Mouse (Mus musculus): ENCODE data around the gene Ociad1. TPM values are rescaled to one million over a fixed set of nuclear protein-coding genes. Genes with fewer than 3 reads are reported as not detected.
"Not testable (repeated sequence)": the region's sequence is repeated elsewhere in the genome, so short reads cannot be mapped to it uniquely, and the experiment has no call there.

Gene Ociad1
- polyA plus RNA-seq, 1 experiment = 50.7 TPM

- WGBS = 18% methylated on average over 4 of the region's 4 CpGs
- no peak for DNase-seq (ENCODE audit: low read depth, low spot score)
Measured at GRCm38 (mm10) chr5:73279732-73280566, 12.6 kb upstream of the Ociad1 start.

DNA sequence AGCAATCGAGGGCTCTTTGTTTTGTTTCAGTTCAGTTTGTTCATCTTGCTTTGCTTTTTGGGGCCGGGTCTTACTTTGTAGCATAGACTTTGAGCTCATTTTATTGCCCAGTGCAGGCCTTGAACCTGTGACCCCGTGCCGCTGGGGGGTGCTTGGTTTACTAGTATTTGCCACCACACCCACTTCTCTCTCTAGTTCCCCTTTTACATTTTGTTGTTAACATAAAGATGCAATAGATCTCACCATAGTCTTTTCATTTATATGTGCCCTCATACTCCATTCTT, 12.1 kb upstream of the Ociad1 start:
- DNase-seq (ENCODE audit: low read depth, low spot score) = no peak
- WGBS = 19% methylated on average over 4 of the region's 4 CpGs

DNA sequence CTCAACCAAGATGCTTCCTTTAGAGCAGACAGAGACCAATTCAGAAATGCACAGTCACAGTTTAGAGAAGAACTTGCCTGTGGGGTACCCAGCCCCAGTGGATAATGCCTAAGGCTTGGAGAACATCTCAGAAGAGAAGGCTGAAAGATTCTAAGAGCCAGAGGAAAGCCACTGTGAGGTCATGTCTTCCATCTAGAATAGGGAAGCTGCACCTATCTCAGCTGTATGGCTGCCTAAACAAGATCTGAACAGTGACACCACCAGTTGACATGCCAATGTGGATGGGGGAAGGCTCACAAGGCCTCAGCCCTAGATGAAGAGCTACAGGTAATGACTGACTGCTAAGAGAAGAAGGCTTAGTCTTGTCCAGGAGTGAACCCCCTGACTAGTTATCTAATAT, 8.5 kb upstream of the Ociad1 start:
- no peak for DNase-seq (ENCODE audit: low read depth, low spot score)

- 68% methylated on average over 3 of the region's 3 CpGs for WGBS
- DNase-seq (ENCODE audit: low read depth, low spot score) = no peak
Measured at GRCm38 (mm10) chr5:73285470-73285978, 7.1 kb upstream of the Ociad1 start.

GRCm38 (mm10) chr5:73286603-73287002, 6.0 kb upstream of the Ociad1 start:
- WGBS = 67% methylated on average over 5 of the region's 5 CpGs
- DNase-seq (ENCODE audit: low read depth, low spot score) = no peak

GRCm38 (mm10) chr5:73289900-73290299, 2.7 kb upstream of the Ociad1 start:
- no peak for DNase-seq (ENCODE audit: low read depth, low spot score)
- WGBS = 59% methylated on average over 2 of the region's 2 CpGs

DNA sequence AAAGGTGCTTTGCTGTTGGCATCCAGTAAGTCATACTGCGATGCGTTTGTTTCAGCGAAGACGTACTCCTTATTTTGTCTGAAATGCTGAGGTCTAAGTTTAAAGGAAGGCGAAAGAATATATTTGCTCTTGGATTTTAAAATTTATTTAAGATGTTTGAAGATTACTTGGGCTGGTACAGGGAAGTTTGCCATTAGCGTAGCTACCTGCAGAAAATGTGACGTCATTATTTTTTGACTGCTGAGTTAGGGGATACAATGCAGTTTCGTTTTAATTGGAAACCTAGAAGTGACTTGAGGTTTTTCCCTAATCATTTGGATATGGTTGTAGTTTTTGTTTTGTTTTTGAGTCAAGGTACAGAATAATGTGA, 859 bp downstream of the Ociad1 start:
- 5% methylated on average over 8 of the region's 8 CpGs for WGBS
- DNase-seq (ENCODE audit: low read depth, low spot score) = no peak

GRCm38 (mm10) chr5:73295016-73295415, 2.4 kb downstream of the Ociad1 start:
- no peak for DNase-seq (ENCODE audit: low read depth, low spot score)
- 98% methylated on average over 7 of the region's 7 CpGs for WGBS

DNA sequence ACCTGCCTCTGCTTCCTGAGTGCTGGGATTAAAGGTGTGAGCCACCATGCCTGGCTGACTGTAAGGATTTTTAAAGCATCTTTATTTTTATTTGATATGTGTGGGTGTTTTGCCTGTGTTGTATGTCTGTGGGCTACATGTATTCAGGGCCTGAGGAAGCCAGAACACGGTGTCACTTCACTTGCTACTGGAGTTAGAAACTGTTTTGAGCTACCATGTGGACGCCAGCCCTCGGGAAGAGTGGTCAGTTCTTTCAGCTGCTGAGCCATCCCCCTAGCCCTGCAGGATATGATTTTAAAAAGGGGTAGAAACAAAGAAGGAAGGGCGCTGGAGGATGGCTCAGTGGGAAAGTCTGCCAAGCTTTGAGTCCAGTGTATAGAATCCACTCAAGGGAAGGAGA, 3.3 kb downstream of the Ociad1 start:
- 88% methylated on average over 4 of the region's 4 CpGs for WGBS
- DNase-seq (ENCODE audit: low read depth, low spot score) = no peak

- 85% methylated on average over 7 of the region's 7 CpGs for WGBS
- DNase-seq (ENCODE audit: low read depth, low spot score) = no peak
Measured at GRCm38 (mm10) chr5:73301601-73302307, 9.2 kb downstream of the Ociad1 start.

DNA sequence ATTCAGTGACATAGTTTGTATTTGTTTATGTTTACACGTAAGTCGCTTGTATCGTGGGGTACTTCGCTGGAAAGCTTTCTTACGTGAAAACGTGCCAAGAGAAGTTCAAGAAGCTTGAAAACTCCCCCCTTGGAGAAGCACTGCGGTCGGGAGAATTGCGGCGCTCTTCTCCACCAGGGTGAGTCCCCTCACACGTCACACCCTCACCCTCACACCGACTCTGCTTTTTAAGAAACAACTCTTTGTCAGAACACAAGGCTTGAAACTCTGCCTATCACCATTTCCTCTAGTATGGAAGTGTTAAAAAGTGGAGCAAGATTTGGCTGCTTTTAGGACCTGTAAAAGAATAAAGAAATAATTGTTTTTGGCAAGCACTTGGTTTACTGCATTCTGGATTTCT, 11.9 kb downstream of the Ociad1 start:
- DNase-seq (ENCODE audit: low read depth, low spot score) = no peak
- WGBS = 79% methylated on average over 12 of the region's 12 CpGs

DNA sequence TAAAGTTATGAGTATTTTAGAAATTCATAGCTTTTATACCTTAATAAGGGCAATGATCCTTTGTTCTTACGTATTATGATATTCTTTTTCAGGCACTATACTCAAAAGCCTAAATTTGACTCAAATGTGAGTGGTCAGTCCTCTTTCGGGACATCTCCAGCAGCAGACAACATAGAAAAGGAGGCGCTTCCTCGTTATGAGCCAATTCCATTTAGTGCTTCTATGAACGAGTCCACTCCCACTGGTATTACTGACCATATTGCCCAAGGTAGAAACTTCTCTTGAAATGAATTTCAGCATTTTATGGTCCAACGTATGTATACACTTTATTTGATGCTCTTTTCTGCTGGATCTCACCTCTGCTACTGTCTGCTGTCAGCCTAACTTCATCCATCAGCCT, 13.9 kb downstream of the Ociad1 start:
- WGBS = 91% methylated on average over 6 of the region's 6 CpGs
- no peak for DNase-seq (ENCODE audit: low read depth, low spot score)

DNA sequence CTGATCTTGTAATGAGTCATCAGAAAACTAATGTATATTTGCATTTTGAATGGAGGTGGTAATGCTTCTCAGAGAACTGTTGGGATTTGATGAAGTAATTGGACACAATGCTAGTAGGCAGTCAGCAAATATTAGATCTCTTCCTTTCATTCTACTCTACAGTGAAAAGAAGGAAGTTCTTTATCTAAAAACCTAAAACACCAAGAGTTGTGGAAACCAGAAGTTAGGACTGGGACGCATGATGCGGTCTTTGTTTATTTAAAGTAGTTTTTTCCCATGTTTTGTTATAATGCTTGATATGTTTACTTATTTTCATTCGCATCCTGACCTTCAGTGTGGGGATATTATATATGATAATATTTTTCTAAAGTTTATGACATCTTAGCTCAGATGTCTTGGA, 14.7 kb downstream of the Ociad1 start:
- WGBS = 86% methylated on average over 3 of the region's 3 CpGs
- no peak for DNase-seq (ENCODE audit: low read depth, low spot score)

- WGBS = 82% methylated on average over 4 of the region's 4 CpGs
- no peak for DNase-seq (ENCODE audit: low read depth, low spot score)
Measured at GRCm38 (mm10) chr5:73309496-73309895, 16.9 kb downstream of the Ociad1 start.

GRCm38 (mm10) chr5:73310401-73310800, 17.8 kb downstream of the Ociad1 start:
- WGBS = 84% methylated on average over 1 of the region's 1 CpGs
- no peak for DNase-seq (ENCODE audit: low read depth, low spot score)

GRCm38 (mm10) chr5:73311458-73311857, 18.9 kb downstream of the Ociad1 start:
- 84% methylated on average over 5 of the region's 5 CpGs for WGBS
- DNase-seq (ENCODE audit: low read depth, low spot score) = no peak

DNA sequence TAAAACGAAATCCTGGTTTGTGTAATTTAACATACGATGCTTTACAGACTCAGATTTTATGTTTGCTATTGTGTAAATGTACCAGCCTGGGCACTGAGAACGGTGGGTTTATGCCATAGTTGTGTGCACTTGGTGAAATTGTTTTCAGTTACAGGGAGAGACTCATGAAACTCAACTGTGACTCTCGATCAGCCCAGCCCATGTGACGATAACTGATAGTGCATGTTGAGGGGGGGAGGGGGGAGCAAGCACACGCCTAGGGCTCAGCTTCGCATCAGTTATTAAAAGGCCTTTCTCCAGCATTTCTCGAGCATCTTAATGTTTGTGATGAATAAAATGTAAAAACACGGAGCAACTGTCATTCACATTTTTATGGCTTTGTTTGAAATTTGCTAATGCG, 21.0 kb downstream of the Ociad1 start:
- WGBS = 87% methylated on average over 10 of the region's 10 CpGs
- no peak for DNase-seq (ENCODE audit: low read depth, low spot score)

DNA sequence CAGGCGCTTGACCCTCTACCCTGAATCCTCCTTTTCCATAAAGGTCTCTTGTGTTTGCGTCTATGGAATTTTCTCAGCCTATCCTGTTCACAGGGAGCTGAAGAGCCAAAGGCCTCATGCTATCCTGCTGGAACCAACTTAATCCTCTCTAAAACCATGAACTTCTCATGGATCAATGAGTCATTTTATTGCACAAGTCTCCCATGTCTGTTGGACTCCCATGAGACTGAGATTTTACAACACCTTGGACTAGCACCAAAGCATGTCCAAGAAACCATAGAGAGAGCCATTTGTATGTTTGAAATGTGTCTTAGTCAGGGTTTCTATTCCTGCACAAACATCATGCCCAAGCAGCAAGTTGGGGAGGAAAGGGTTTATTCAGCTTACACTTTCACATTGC, 22.1 kb downstream of the Ociad1 start:
- 87% methylated on average over 2 of the region's 2 CpGs for WGBS

DNA sequence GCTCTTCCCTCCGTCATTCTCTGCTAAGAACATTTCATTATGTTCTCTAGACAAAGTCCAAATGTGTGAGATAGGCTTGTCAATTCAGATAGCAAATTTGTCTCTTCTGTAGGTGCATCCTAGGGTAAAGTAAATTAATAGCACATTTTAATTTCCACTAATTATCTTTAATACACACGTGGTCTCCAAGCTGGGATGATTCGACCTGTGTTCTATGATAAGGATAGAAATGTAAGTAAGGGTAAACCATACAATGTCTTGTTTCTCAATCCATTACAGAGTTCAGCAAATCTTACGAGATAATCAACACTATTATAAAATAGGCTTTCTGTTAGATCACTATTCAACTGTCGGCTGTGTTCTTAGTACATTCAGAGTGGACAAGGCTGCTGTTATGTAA, 26.7 kb downstream of the Ociad1 start:
- no peak for DNase-seq (ENCODE audit: low read depth, low spot score)
- WGBS = 91% methylated on average over 5 of the region's 5 CpGs

More for the DNA sequence above, 22.1 kb downstream of the Ociad1 start:
- DNase-seq (ENCODE audit: low read depth, low spot score) = no peak

GRCm38 (mm10) chr5:73322684-73323083, 30.1 kb downstream of the Ociad1 start:
- not testable (repeated sequence) for DNase-seq (ENCODE audit: low read depth, low spot score)
- WGBS = 85% methylated on average over 1 of the region's 1 CpGs

DNA sequence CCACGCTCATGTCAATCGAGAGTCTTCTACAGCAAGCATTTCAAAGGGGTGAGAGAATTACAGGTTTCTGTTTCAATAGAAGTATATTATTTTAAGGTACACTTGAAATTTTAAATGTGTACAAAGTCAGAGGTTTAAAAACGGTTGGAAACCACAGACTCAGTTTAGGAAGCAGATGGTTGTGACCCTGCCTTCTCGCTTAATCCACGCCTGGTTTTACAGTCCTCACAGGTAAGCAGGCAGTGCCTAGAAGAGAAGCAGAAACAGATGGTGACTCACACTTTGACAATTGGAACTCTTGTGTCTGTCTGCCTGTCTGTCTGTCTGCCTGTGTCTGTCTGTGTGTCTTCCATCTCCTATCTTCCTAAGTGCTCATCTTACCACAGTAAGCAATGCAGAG, 31.0 kb downstream of the Ociad1 start:
- no peak for DNase-seq (ENCODE audit: low read depth, low spot score)

More for the DNA sequence above, 31.0 kb downstream of the Ociad1 start:
- 57% methylated on average over 5 of the region's 5 CpGs for WGBS

Measured in large intestine, adult 2 months (tissue).